Mouse (Mus musculus) testis, postnatal 10 days (tissue): ENCODE data around the gene Lingo4.
A peak's percentile ranks its signal among the peaks of the same experiment; 100 is the strongest.

Experiments used
- DNase-seq: peaks from one replicate; pipeline ENCODE4 v3.0.0; 2021; ENCODE audit warnings: low spot score

Lingo4 gene

GRCm38 (mm10) chr3:94398217-94398616 is at the start of gene Lingo4:
Gene Lingo4 (plus strand): TSS chr3:94398517.
- no peak for DNase-seq

GRCm38 (mm10) chr3:94360812-94361211 is 37.5 kb upstream of the Lingo4 start:
- DNase-seq: no peak

DNA sequence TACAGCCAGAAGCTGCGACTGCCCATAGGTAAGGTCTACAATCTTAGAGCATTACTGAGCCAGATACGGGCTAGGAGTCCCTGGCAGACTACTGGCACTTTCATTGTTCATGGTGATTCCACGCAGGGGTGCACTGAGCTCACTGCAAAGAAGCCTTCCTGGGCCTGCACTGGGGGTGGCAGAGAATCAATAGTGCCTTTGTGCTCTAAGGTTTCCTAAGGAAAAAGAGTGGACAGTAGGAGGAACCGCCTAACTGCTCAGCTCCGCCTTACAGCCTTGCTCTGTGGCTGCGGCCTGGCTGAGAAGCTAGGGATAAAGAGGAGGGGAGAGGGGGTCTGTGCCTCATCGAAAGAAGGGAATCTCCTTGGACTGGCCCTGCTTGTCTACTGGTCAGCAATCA is 36.2 kb upstream of the Lingo4 start, which contains the start of gene C2cd4d:
TSS of gene C2cd4d (plus strand) at position 301 of the 400 bp plus-strand sequence.
- no peak for DNase-seq

- peak; percentile 70 for DNase-seq
Measured at GRCm38 (mm10) chr3:94363291-94364153, 34.8 kb upstream of the Lingo4 start.

- no peak for DNase-seq
Measured at GRCm38 (mm10) chr3:94364154-94364526, 34.2 kb upstream of the Lingo4 start.

- peak; percentile 78 for DNase-seq
Measured at GRCm38 (mm10) chr3:94366761-94367160, 31.6 kb upstream of the Lingo4 start.

DNA sequence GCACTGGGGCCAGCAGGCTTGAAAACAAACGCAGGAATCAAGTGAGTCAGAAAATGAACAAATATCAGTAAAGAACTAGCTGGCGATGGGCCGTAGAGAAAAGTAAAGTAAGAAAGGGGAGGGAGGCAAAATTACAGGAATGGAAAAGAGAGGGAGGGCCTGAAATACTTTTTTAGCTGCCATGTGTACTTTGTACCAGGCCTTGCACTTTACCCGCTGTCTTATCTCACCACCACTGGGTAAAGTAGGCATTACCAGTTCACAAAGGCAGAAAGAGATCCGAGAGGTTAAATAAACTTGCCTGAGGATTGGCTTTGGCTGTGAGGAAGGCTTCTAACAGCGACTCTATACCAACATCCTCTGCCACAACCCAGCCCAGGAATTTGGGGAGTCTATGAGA is 30.8 kb upstream of the Lingo4 start:
- DNase-seq: no peak

- DNase-seq: no peak
Measured at GRCm38 (mm10) chr3:94368631-94369030, 29.7 kb upstream of the Lingo4 start.

DNA sequence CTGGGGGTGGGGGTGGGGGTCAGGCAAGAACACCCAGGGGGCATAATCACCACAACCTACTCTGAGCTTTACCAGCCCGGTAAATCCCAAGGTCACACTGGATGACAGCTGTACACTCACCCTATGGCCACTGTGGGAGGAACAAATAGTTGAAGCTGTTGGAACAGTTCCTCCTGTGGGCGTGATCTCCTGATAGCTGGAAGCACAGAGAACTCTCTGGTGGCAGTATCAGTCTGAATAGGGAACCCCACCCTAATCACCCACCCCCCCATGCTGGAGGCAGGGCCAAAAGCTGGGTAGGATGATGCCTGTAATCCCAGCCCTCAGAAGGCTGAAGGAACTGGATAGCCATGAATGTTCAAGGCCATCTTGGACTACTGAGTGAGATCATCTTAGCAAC is 28.6 kb upstream of the Lingo4 start:
- peak; percentile 64 for DNase-seq

- DNase-seq: peak; percentile 91
Measured at GRCm38 (mm10) chr3:94371637-94372036, 26.7 kb upstream of the Lingo4 start.

- DNase-seq: no peak
Measured at GRCm38 (mm10) chr3:94372038-94372437, 26.3 kb upstream of the Lingo4 start.

DNA sequence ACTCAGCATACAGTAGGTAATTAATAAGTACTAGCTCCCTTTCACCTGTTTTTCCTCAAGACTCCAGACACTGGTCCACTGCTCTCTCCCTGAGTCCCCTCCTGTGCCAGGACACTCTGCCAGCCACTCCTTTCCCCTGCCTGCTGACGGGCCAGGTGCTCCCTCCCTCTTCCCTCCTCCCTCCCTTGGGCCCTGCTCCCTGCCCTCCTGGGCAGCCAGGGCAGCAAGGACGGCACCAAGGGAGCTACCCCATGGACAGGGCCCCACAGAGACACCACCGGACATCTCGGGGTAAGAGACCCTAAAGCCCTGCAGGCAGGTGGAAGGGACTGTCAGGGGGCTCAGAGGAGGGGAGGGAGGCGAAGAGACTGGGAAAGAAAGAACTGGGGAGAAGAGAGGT is 25.7 kb upstream of the Lingo4 start, which contains the start of gene Rorc:
TSS of gene Rorc (plus strand) at position 154 of the 400 bp plus-strand sequence.
- no peak for DNase-seq

GRCm38 (mm10) chr3:94373090-94373489 is 25.2 kb upstream of the Lingo4 start:
- no peak for DNase-seq

DNA sequence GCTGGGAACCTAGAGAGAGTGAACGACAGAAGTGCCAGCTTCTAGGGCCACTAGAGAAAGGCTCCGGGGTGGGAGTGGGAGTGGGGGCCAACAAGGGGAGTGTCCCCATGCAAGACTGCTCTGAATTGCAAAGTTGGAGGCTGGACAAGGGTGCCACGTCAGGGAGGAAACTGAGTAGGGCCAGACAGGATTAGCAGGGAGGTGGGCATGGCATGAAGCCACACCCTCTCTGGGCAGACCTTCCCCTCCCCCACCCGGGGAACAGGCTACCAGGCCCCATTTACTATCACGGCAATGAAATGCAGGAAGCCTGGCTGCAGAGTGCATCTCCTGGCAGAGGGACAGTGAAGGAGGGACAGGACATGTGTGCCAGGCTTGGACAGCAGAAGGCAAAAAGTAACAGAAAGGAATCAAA is 24.7 kb upstream of the Lingo4 start:
- peak; percentile 76 for DNase-seq

- DNase-seq: no peak
Measured at GRCm38 (mm10) chr3:94374636-94375035, 23.7 kb upstream of the Lingo4 start.

DNA sequence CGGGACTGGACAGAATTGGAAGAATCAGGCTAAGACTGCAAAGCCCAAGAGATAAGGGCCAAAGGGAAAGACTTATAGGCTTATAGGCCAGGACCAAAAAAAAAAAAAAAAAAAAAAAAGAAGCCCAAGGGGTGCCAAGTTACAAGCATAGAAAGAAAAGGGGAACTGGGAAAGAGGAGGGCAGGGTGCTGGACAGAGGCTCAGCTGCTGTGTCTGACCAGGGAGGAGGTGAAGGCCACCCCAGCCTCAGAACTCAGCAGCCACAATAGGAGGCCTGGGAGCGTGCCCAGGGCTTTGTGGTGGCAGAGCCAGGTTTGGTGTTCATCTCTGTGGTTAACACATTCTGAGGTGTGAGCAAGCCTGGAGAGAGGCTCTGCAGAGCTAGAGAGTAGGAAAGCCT is 23.2 kb upstream of the Lingo4 start:
- no peak for DNase-seq

GRCm38 (mm10) chr3:94375861-94376260 is 22.5 kb upstream of the Lingo4 start:
- DNase-seq: no peak

DNA sequence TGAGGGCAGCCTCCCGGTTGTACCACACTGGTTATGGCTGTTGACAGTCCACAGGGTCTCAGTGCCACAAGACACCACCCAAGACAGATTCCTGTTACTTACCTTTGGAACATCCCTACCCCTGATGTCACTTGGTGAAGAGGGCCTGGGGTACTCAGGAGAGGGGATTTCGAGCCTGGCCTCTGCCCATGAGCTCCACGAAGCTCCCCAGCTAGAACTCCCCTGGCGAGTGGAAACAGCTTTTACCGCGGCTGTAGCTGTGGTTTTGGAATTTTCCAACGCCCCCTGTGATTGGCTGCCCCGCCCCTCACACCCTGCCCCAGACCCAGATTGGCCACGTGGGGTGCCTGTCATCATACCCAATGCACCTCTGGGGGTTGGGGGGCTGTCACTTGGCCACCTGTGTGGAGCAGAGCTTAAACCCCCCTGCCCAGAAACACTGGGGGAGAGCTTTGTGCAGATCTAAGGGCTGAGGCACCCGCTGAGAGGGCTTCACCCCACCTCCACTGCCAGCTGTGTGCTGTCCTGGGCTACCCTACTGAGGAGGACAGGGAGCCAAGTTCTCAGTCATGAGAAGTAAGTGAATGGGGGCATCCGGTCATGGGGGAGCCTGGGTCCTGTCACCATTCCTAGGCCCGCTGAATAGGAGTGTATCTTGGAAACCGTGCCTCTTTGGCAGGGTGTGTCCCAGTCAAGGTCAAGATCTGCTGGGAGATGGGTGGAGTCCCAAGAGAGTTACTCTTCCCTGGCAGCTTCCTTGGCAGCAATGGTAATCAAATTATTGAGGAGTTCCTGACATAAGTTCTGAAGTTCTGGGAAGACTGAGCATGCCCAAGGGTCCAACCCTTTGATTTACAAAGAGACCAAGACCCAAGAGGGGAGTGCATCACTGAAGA is 21.0 kb upstream of the Lingo4 start:
- no peak for DNase-seq

DNA sequence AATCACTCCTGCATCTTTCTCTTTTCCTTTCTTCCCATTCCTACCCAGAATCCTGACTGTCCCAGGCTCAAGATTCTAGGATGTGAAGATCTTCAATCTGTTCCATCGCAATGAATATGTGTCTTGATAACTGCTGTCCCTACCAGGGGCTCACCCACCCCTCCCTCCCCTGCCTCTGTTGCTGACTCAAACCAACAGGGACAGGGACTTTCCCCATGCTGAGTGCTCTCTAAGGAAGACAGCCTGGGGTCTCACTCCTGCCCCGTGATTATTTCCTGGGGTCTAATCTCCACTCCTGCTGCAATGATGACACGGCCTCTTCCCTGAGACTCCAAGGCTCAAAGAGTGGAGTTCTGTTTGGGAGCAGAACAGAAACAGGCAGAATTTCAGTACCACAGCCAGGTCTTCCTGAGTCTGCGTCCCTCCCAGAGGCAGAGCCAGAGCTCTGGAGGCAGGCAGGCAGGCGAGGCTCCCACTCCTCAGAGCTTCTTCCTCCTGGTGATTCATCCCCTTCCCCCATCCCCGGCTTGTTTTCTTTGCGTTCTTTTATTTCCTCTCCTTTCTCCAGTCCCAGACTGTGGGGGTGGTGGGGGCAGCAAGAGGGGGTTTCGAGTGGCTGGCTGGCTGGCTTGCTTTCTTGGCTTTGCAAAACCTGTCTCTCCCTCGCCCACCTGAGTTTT is 18.3 kb upstream of the Lingo4 start:
- no peak for DNase-seq

GRCm38 (mm10) chr3:94382308-94382707 is 16.0 kb upstream of the Lingo4 start:
- no peak for DNase-seq

- no peak for DNase-seq
Measured at GRCm38 (mm10) chr3:94383476-94383875, 14.8 kb upstream of the Lingo4 start.

- no peak for DNase-seq
Measured at GRCm38 (mm10) chr3:94386671-94387070, 11.6 kb upstream of the Lingo4 start.
